Comparison of ENCODE assay signal across 17 mouse cellular contexts in genomic region chr17:70486831-70487230, GRCm38 (mm10).
DNase-seq lines count a peak whose midpoint lies in the region; ATAC-seq lines count a peak whose summit lies in the region.
"Had no signal": no experiment of that assay in that cellular context is flagged by ENCODE, and none has a peak within 500 bp of the region (broad histone marks: within the 10 kb centered on the region; RNA-seq: fewer than 3 reads in every experiment).

No protein-coding gene starts in this region.

- no peak overlapping the region for H3K27ac ChIP-seq in heart, embryonic 10.5 days
- H3K27ac ChIP-seq in heart, embryonic 12.5 days (ENCODE audit: poor library complexity, severe bottlenecking) = no peak overlapping the region
- no peak overlapping the region for H3K27ac ChIP-seq in midbrain, embryonic 13.5 days
- H3K27ac ChIP-seq in midbrain, embryonic 11.5 days (ENCODE audit: low read depth, low read length) = no peak overlapping the region
- H3K27ac ChIP-seq in forebrain, embryonic 15.5 days (replicated peaks) = peak overlapping the region; percentile 59
- no peak overlapping the region for H3K27ac ChIP-seq in neural tube, embryonic 14.5 days (ENCODE audit: low read depth, low read length)
- H3K27ac ChIP-seq: embryonic facial prominence, embryonic 15.5 days; heart, adult 2 months; liver, embryonic 13.5 days; lung, embryonic 15.5 days; macrophage had no signal

- peak; percentile 42 for DNase-seq in heart, embryonic 10.5 days (ENCODE audit: low spot score)
- DNase-seq in midbrain, embryonic 11.5 days (ENCODE audit: low spot score, missing footprints) = no peak
- DNase-seq in testis, postnatal 10 days (ENCODE audit: low spot score) = no peak
- DNase-seq: embryo, embryonic 11 days; heart, adult 2 months; kidney, adult 9 months; kidney, postnatal 36 days; liver, embryonic 13.5 days; thymus, postnatal 36 days had no signal

- H3K4me2 ChIP-seq in heart, embryonic 12.5 days = no peak overlapping the region
- no peak overlapping the region for H3K4me2 ChIP-seq in midbrain, embryonic 13.5 days (replicated peaks)
- no peak overlapping the region for H3K4me2 ChIP-seq in midbrain, embryonic 11.5 days
- H3K4me2 ChIP-seq in forebrain, embryonic 15.5 days (replicated peaks) = 0 out of 2 replicates have a peak overlapping the region, but pooled peaks have one; percentile 8
- H3K4me2 ChIP-seq in neural tube, embryonic 14.5 days (ENCODE audit: low read depth, low read length) = no peak overlapping the region
- H3K4me2 ChIP-seq: embryonic facial prominence, embryonic 15.5 days; liver, embryonic 13.5 days; lung, embryonic 15.5 days had no signal

- H3K4me1 ChIP-seq in heart, embryonic 10.5 days = no peaks in the 10 kb centered on the region
- no peaks in the 10 kb centered on the region; the same call in 1 of the 2 replicates for H3K4me1 ChIP-seq in heart, embryonic 12.5 days (replicated peaks)
- H3K4me1 ChIP-seq in midbrain, embryonic 13.5 days (replicated peaks) = no peaks in the 10 kb centered on the region
- H3K4me1 ChIP-seq in midbrain, embryonic 11.5 days (ENCODE audit: control insufficient read depth, insufficient read depth, low read length) = no peaks in the 10 kb centered on the region
- peaks cover 19% of the 10 kb centered on the region for H3K4me1 ChIP-seq in forebrain, embryonic 15.5 days
- H3K4me1 ChIP-seq in neural tube, embryonic 14.5 days (ENCODE audit: control insufficient read depth, insufficient read depth, low read length) = no peaks in the 10 kb centered on the region
- H3K4me1 ChIP-seq: embryonic facial prominence, embryonic 15.5 days; liver, embryonic 13.5 days; lung, embryonic 15.5 days had no signal

- WGBS in heart, embryonic 10.5 days = 83% methylated on average over 10 of the region's 10 CpGs
- 81% methylated on average over 10 of the region's 10 CpGs for WGBS in heart, embryonic 12.5 days
- WGBS in midbrain, embryonic 13.5 days = 77% methylated on average over 10 of the region's 10 CpGs
- WGBS in midbrain, embryonic 11.5 days = 89% methylated on average over 10 of the region's 10 CpGs
- WGBS in forebrain, embryonic 15.5 days = 47% methylated on average over 10 of the region's 10 CpGs
- WGBS in neural tube, embryonic 14.5 days = 48% methylated on average over 10 of the region's 10 CpGs

- no peak overlapping the region for H3K9ac ChIP-seq in heart, embryonic 12.5 days
- H3K9ac ChIP-seq in midbrain, embryonic 13.5 days (replicated peaks) = no peak overlapping the region
- no peak overlapping the region for H3K9ac ChIP-seq in midbrain, embryonic 11.5 days (ENCODE audit: low read length)
- H3K9ac ChIP-seq in forebrain, embryonic 15.5 days (replicated peaks) = no peak overlapping the region
- no peak overlapping the region for H3K9ac ChIP-seq in neural tube, embryonic 14.5 days (replicated peaks; ENCODE audit: low read depth, low read length)
- H3K9ac ChIP-seq: embryonic facial prominence, embryonic 15.5 days; liver, embryonic 13.5 days; lung, embryonic 15.5 days had no signal

- no peak overlapping the region for H3K4me3 ChIP-seq in heart, embryonic 10.5 days
- no peak overlapping the region for H3K4me3 ChIP-seq in heart, embryonic 12.5 days
- H3K4me3 ChIP-seq in midbrain, embryonic 13.5 days (replicated peaks) = no peak overlapping the region
- H3K4me3 ChIP-seq in midbrain, embryonic 11.5 days (ENCODE audit: low read depth, low read length) = no peak overlapping the region
- H3K4me3 ChIP-seq in forebrain, embryonic 15.5 days = no peak overlapping the region
- H3K4me3 ChIP-seq in neural tube, embryonic 14.5 days (ENCODE audit: low read depth, low read length) = no peak overlapping the region
- H3K4me3 ChIP-seq: embryonic facial prominence, embryonic 15.5 days; heart, adult 2 months; liver, embryonic 13.5 days; lung, embryonic 15.5 days had no signal

- ATAC-seq in heart, embryonic 12.5 days (ENCODE audit: insufficient number of reproducible peaks, low FRiP score) = no peak
- peak; percentile 63 for ATAC-seq in midbrain, embryonic 13.5 days
- no peak for ATAC-seq in midbrain, embryonic 11.5 days (ENCODE audit: low FRiP score)
- ATAC-seq in forebrain, embryonic 15.5 days (replicated peaks) = peak; percentile 36
- ATAC-seq in neural tube, embryonic 14.5 days (ENCODE audit: low read depth) = peak; percentile 60; the same call in 1 of the 2 replicates

- H3K9me3 ChIP-seq in heart, embryonic 10.5 days = no peaks in the 10 kb centered on the region
- no peaks in the 10 kb centered on the region for H3K9me3 ChIP-seq in heart, embryonic 12.5 days (replicated peaks)
- no peaks in the 10 kb centered on the region for H3K9me3 ChIP-seq in midbrain, embryonic 13.5 days
- no peaks in the 10 kb centered on the region for H3K9me3 ChIP-seq in midbrain, embryonic 11.5 days (ENCODE audit: control insufficient read depth, low read length)
- no peaks in the 10 kb centered on the region for H3K9me3 ChIP-seq in forebrain, embryonic 15.5 days
- H3K9me3 ChIP-seq in neural tube, embryonic 14.5 days (ENCODE audit: control insufficient read depth, low read length) = no peaks in the 10 kb centered on the region
- H3K9me3 ChIP-seq: embryonic facial prominence, embryonic 15.5 days; liver, embryonic 13.5 days; lung, embryonic 15.5 days had no signal

- H3K27me3 ChIP-seq in heart, embryonic 10.5 days (ENCODE audit: insufficient read depth, poor library complexity, severe bottlenecking) = no peaks in the 10 kb centered on the region
- no peaks in the 10 kb centered on the region for H3K27me3 ChIP-seq in heart, embryonic 12.5 days (replicated peaks)
- H3K27me3 ChIP-seq in midbrain, embryonic 13.5 days = no peaks in the 10 kb centered on the region
- no peaks in the 10 kb centered on the region for H3K27me3 ChIP-seq in midbrain, embryonic 11.5 days (ENCODE audit: control insufficient read depth, insufficient read depth, low read length)
- no peaks in the 10 kb centered on the region for H3K27me3 ChIP-seq in forebrain, embryonic 15.5 days
- no peaks in the 10 kb centered on the region for H3K27me3 ChIP-seq in neural tube, embryonic 14.5 days (ENCODE audit: control insufficient read depth, insufficient read depth, low read length)
- H3K27me3 ChIP-seq: embryonic facial prominence, embryonic 15.5 days; liver, embryonic 13.5 days; lung, embryonic 15.5 days had no signal

- no peaks in the 10 kb centered on the region for H3K36me3 ChIP-seq in heart, embryonic 10.5 days
- no peaks in the 10 kb centered on the region for H3K36me3 ChIP-seq in heart, embryonic 12.5 days
- H3K36me3 ChIP-seq in midbrain, embryonic 13.5 days = no peaks in the 10 kb centered on the region
- H3K36me3 ChIP-seq in midbrain, embryonic 11.5 days (ENCODE audit: control insufficient read depth, insufficient read depth, low read length) = no peaks in the 10 kb centered on the region
- H3K36me3 ChIP-seq in forebrain, embryonic 15.5 days = no peaks in the 10 kb centered on the region
- H3K36me3 ChIP-seq in neural tube, embryonic 14.5 days (ENCODE audit: control insufficient read depth, insufficient read depth, low read length) = no peaks in the 10 kb centered on the region
- H3K36me3 ChIP-seq: embryonic facial prominence, embryonic 15.5 days; G1E; liver, embryonic 13.5 days; lung, embryonic 15.5 days had no signal

Comparison
In these comparisons a context has a peak if more than half of its experiments do, and no peak if none do; other contexts are left out.
1. ATAC-seq: peak in midbrain, embryonic 13.5 days (single experiment), forebrain, embryonic 15.5 days (single experiment) and neural tube, embryonic 14.5 days (single experiment); none in heart, embryonic 12.5 days (single experiment) and midbrain, embryonic 11.5 days (single experiment).